Mouse (Mus musculus) right cerebral cortex, postnatal 36 days (tissue): Measurements from ENCODE around the gene Glis3.

Experiments
- DNase-seq, 2 experiments: peaks; one replicate each; pipeline ENCODE4 v3.0.0; 2022; ENCODE audit warnings: low spot score in 2 of 2, mixed read lengths in 1 of 2

Glis3 gene

GRCm38 (mm10) chr19:28478055-28478454 is 201.8 kb downstream of the Glis3 start:
- DNase-seq = no peak

- no peak for DNase-seq
These were observed 202.5 kb downstream of the Glis3 start for GRCm38 (mm10) chr19:28477326-28477863.

- no peak for DNase-seq
These were observed 206.3 kb downstream of the Glis3 start for GRCm38 (mm10) chr19:28473621-28474020.

- DNase-seq = no peak
These were observed 208.7 kb downstream of the Glis3 start for GRCm38 (mm10) chr19:28471144-28471543.

- DNase-seq = no peak
These were observed 214.1 kb downstream of the Glis3 start for GRCm38 (mm10) chr19:28465779-28466178.

- no peak for DNase-seq
These were observed 225.5 kb downstream of the Glis3 start for GRCm38 (mm10) chr19:28454331-28454730.

GRCm38 (mm10) chr19:28452951-28453520 is 226.8 kb downstream of the Glis3 start:
- DNase-seq = peak; percentile 20 to 51

GRCm38 (mm10) chr19:28448811-28449210 is 231.1 kb downstream of the Glis3 start:
- DNase-seq = no peak

GRCm38 (mm10) chr19:28442161-28442560 is 237.7 kb downstream of the Glis3 start:
- DNase-seq = no peak

- DNase-seq = peak; percentile 69 to 73
These were observed 243.3 kb downstream of the Glis3 start for GRCm38 (mm10) chr19:28436457-28437148.

GRCm38 (mm10) chr19:28428220-28428816 is 251.6 kb downstream of the Glis3 start:
- no peak for DNase-seq

- DNase-seq = no peak
These were observed 255.7 kb downstream of the Glis3 start for GRCm38 (mm10) chr19:28424180-28424579.

- DNase-seq = no peak
These were observed 256.9 kb downstream of the Glis3 start for GRCm38 (mm10) chr19:28422939-28423338.

GRCm38 (mm10) chr19:28416069-28416468 is 263.8 kb downstream of the Glis3 start:
- no peak for DNase-seq

GRCm38 (mm10) chr19:28408787-28409186 is 271.1 kb downstream of the Glis3 start:
- no peak for DNase-seq

GRCm38 (mm10) chr19:28402956-28403355 is 276.9 kb downstream of the Glis3 start:
- DNase-seq = no peak

GRCm38 (mm10) chr19:28395584-28395861 is 284.4 kb downstream of the Glis3 start:
- no peak for DNase-seq

- no peak for DNase-seq
These were observed 284.9 kb downstream of the Glis3 start for GRCm38 (mm10) chr19:28394826-28395583.

GRCm38 (mm10) chr19:28393766-28394165 is 286.1 kb downstream of the Glis3 start:
- DNase-seq = no peak

GRCm38 (mm10) chr19:28392838-28393237 is 287.0 kb downstream of the Glis3 start:
- DNase-seq = no peak

- no peak for DNase-seq
These were observed 289.0 kb downstream of the Glis3 start for GRCm38 (mm10) chr19:28390920-28391319.

GRCm38 (mm10) chr19:28389146-28389545 is 290.7 kb downstream of the Glis3 start:
- no peak for DNase-seq
